Comparison of ENCODE assay signal across 9 mouse cellular contexts in the genomic region with DNA sequence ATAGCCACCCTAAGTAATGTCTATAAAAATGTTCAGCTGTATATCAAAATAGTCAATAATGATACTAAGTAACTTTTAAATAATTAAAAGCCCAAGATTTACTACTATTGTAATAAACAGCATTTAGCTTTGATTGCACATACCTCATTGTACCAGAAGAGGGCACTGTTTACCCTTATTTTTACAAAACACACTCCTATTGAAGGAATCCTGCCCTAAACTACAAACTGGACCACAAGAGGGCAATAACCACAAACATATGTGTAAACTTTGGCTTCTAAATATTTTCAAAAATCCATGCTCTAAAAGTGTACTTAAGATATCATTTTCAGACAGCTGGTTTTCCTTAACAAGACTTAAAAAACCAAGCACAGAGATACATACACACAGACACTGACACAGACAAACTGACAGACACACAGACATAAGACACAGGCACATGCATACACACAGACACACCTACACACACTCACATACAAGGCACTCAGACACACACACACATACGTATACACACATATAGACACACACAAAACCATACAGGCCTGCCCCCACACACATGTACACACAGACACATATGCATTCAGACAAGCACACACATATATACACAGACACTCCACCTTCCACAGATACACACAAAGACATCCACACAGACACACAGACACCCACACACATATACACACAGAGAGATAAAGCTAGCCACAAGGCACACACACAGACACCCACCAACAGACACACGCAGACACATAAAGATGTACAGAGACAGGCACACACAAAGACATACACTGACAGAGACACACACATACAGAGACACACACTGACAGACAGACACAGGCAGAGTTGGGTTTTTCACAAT. TPM values are rescaled to one million over a fixed set of nuclear protein-coding genes. Genes with fewer than 3 reads are reported as not detected.
DNase-seq lines count a peak whose midpoint lies in the region; ATAC-seq and TF ChIP-seq lines count a peak whose summit lies in the region.
"Had no signal": no experiment of that assay in that cellular context is flagged by ENCODE, and none has a peak within 500 bp of the region (broad histone marks: within the 10 kb centered on the region; RNA-seq: fewer than 3 reads in every experiment).

No protein-coding gene starts in this region.

- no peaks in the 10 kb centered on the region for H3K9me3 ChIP-seq in kidney, postnatal 0 days (replicated peaks; ENCODE audit: low read length)

- 77% methylated on average over 2 of the region's 2 CpGs for WGBS in bone marrow, adult 2 months
- 72% methylated on average over 2 of the region's 2 CpGs for WGBS in kidney, postnatal 0 days

- H3K4me2 ChIP-seq in kidney, postnatal 0 days (ENCODE audit: low read length): no peak overlapping the region

- TF ChIP-seq CTCF in gastrocnemius, adult 2 months (IDR thresholded peaks at IDR 0.05): peak; percentile 97
- TF ChIP-seq CTCF in bone marrow, adult 2 months (IDR thresholded peaks at IDR 0.05; ENCODE audit: control insufficient read depth, insufficient read depth, low read length): peak; percentile 23; the same call in 1 of the 2 replicates
- peak; percentile 99 for TF ChIP-seq CTCF in kidney, postnatal 0 days (IDR thresholded peaks at IDR 0.05; ENCODE audit: low read depth)

- peaks cover 7% of the 10 kb centered on the region for H3K4me1 ChIP-seq in bone marrow, adult 2 months (ENCODE audit: control insufficient read depth, insufficient read depth, low read length)
- no peaks in the 10 kb centered on the region for H3K4me1 ChIP-seq in kidney, postnatal 0 days (replicated peaks; ENCODE audit: insufficient read depth, low read length)

- H3K4me3 ChIP-seq in gastrocnemius, adult 2 months: no peak overlapping the region
- no peak overlapping the region for H3K4me3 ChIP-seq in bone marrow, adult 2 months (replicated peaks; ENCODE audit: control insufficient read depth, low read depth, low read length)
- H3K4me3 ChIP-seq in kidney, postnatal 0 days (replicated peaks; ENCODE audit: low read depth, low read length): no peak overlapping the region
- H3K4me3 ChIP-seq: myocyte had no signal

- DNase-seq in gastrocnemius, adult 2 months: no peak
- DNase-seq in gastrocnemius, adult 8-10 months (ENCODE audit: low spot score in 2 of 2): no peak
- peak; percentile 80 for DNase-seq in A20 (ENCODE audit: low read depth, low spot score)
- DNase-seq in kidney, postnatal 0 days (ENCODE audit: low spot score): peak; percentile 94
- DNase-seq in right cerebral cortex, postnatal 36 days (ENCODE audit: low spot score in 2 of 2): no peak

- TF ChIP-seq POLR2A in bone marrow, adult 2 months (IDR thresholded peaks at IDR 0.05; ENCODE audit: borderline replicate concordance, control insufficient read depth, low read depth, low read length): no peak

- H3K36me3 ChIP-seq in kidney, postnatal 0 days (ENCODE audit: insufficient read depth, low read length): no peaks in the 10 kb centered on the region

- peak overlapping the region; percentile 35 for H3K27ac ChIP-seq in gastrocnemius, adult 2 months
- no peak overlapping the region; the same call in 1 of the 2 replicates for H3K27ac ChIP-seq in bone marrow, adult 2 months (ENCODE audit: control insufficient read depth, insufficient read depth, low read depth, low read length, poor library complexity)
- no peak overlapping the region for H3K27ac ChIP-seq in kidney, postnatal 0 days

- intact Hi-C loops in gastrocnemius, adult 2 months (cut with DNase I): loop anchor here (1.0 to 5.0 kb wide), 2 partner anchors 65 to 161 kb away; no protein-coding TSS in a partner anchor

- H3K9ac ChIP-seq in kidney, postnatal 0 days (ENCODE audit: low read depth, low read length): no peak overlapping the region

- peak; percentile 87 for ATAC-seq in erythroid progenitor cell, adult 5-6 weeks (replicated peaks; ENCODE audit: low FRiP score, poor library complexity, severe bottlenecking)
- ATAC-seq in kidney, postnatal 0 days (replicated peaks; ENCODE audit: low FRiP score, low read depth): 0 out of 2 replicates have a peak, but pooled peaks have one; percentile 43
- peak; percentile 79 for ATAC-seq in megakaryocyte, adult 5-6 weeks (ENCODE audit: poor library complexity, severe bottlenecking)

- H3K27me3 ChIP-seq in kidney, postnatal 0 days (ENCODE audit: insufficient read depth, low read length): no peaks in the 10 kb centered on the region

RNA-seq across cellular contexts. Expression of a gene that starts 21.3 kb away (rescaled TPM):
- 10 to 100 TPM; 41.0 to 42.5 TPM for total RNA-seq in gastrocnemius, adult 2 months (2021)
- total RNA-seq in gastrocnemius, adult 8-10 months (2022): 10 to 100 TPM; 33.4 to 46.0 (median 39.4) TPM
- 31.5 and 104 TPM in 2 replicates for polyA plus RNA-seq in bone marrow, adult 2 months (2011; ENCODE audit: insufficient read depth, insufficient read length, low replicate concordance, missing spikeins)
- total RNA-seq in erythroid progenitor cell, adult 5-6 weeks (2015; ENCODE audit: low replicate concordance): 117 and 187 TPM in 2 replicates
- 70.6 and 101 TPM in 2 replicates for total RNA-seq in erythroid progenitor cell, adult 5-6 weeks (2017; ENCODE audit: low replicate concordance)
- polyA plus RNA-seq in kidney, postnatal 0 days (2015; fragmentation: Nextera tagmentation; extraction: Ambion mirVana): 66.8 and 70.4 TPM in 2 replicates
- 281 and 294 TPM in 2 replicates for total RNA-seq in megakaryocyte, adult 5-6 weeks (2015)
- 116 and 124 TPM in 2 replicates for total RNA-seq in megakaryocyte, adult 5-6 weeks (2017)

RNA-seq across cellular contexts. Expression of a gene that starts 46.7 kb away (rescaled TPM):
- 10 to 100 TPM; 16.6 to 17.5 TPM for total RNA-seq in gastrocnemius, adult 2 months (2021)
- 10 to 100 TPM; 16.1 to 19.3 (median 17.6) TPM for total RNA-seq in gastrocnemius, adult 8-10 months (2022)
- 48.1 and 50.0 TPM in 2 replicates for polyA plus RNA-seq in bone marrow, adult 2 months (2011; ENCODE audit: insufficient read depth, insufficient read length, low replicate concordance, missing spikeins)
- total RNA-seq in erythroid progenitor cell, adult 5-6 weeks (2015; ENCODE audit: low replicate concordance): 287 and 323 TPM in 2 replicates
- 445 and 526 TPM in 2 replicates for total RNA-seq in erythroid progenitor cell, adult 5-6 weeks (2017; ENCODE audit: low replicate concordance)
- 84.3 and 88.8 TPM in 2 replicates for polyA plus RNA-seq in kidney, postnatal 0 days (2015; fragmentation: Nextera tagmentation; extraction: Ambion mirVana)
- 53.0 and 55.2 TPM in 2 replicates for total RNA-seq in megakaryocyte, adult 5-6 weeks (2015)
- total RNA-seq in megakaryocyte, adult 5-6 weeks (2017): 43.8 and 44.6 TPM in 2 replicates

Comparison
In these comparisons a context has a peak if more than half of its experiments do, and no peak if none do; other contexts are left out.
1. DNase-seq: peak in A20 (single experiment) and kidney, postnatal 0 days (single experiment); none in gastrocnemius, adult 2 months (single experiment), gastrocnemius, adult 8-10 months (0 of 2) and right cerebral cortex, postnatal 36 days (0 of 2).
2. CTCF ChIP-seq: peak in every context shown above with its lines; median percentile 99 in kidney, postnatal 0 days; 97 in gastrocnemius, adult 2 months; 23 in bone marrow, adult 2 months.
3. RNA of a gene that starts 46.7 kb away (total RNA-seq): 287 to 526 TPM in erythroid progenitor cell, adult 5-6 weeks; 43.8 to 55.2 TPM in megakaryocyte, adult 5-6 weeks, 16.1 to 19.3 TPM in gastrocnemius, adult 8-10 months and 16.6 to 17.5 TPM in gastrocnemius, adult 2 months; every median in the first group is over 4 times any median in the second.
4. Peak in every context shown above with its lines, with median percentiles within 50 percentile points of each other: ATAC-seq.